8 mouse cellular contexts compared by ENCODE assay signal in genomic region chr5:130216781-130217180, GRCm38 (mm10). TPM values are rescaled to one million over a fixed set of nuclear protein-coding genes. Genes with fewer than 3 reads are reported as not detected.
DNase-seq lines count a peak whose midpoint lies in the region; ATAC-seq and TF ChIP-seq lines count a peak whose summit lies in the region.

Gene Tmem248 (plus strand): TSS chr5:130217081.

- no peak within 1 kb of the TSS for H3K27ac ChIP-seq in forebrain, embryonic 16.5 days (ENCODE audit: low read length)
- no peak within 1 kb of the TSS for H3K27ac ChIP-seq in hindbrain, embryonic 13.5 days
- H3K27ac ChIP-seq in liver, embryonic 14.5 days = no peak within 1 kb of the TSS

- DNase-seq in frontal cortex, adult 2 months (ENCODE audit: extremely low spot score in 1 of 2, low spot score in 1 of 2) = no peak
- no peak for DNase-seq in frontal cortex, postnatal 14 days (ENCODE audit: low spot score in 2 of 2)
- DNase-seq in Patski (ENCODE audit: low read depth, low spot score) = no peak
- DNase-seq in liver, embryonic 14.5 days (ENCODE audit: low read depth in 3 of 3, low spot score in 3 of 3) = no peak
- DNase-seq in frontal cortex, postnatal 25 days (ENCODE audit: low spot score in 2 of 2) = no peak
- DNase-seq in spleen, postnatal 36 days (ENCODE audit: low spot score in 2 of 2) = no peak

- peaks cover 2% of the 10 kb centered on the region; the same call in 1 of the 2 replicates for H3K36me3 ChIP-seq in forebrain, embryonic 16.5 days (ENCODE audit: control insufficient read depth, insufficient read depth)
- peaks cover 39% of the 10 kb centered on the region for H3K36me3 ChIP-seq in hindbrain, embryonic 13.5 days
- H3K36me3 ChIP-seq in liver, embryonic 14.5 days (replicated peaks; ENCODE audit: control insufficient read depth, insufficient read depth, low read depth) = peaks cover 13% of the 10 kb centered on the region

- TF ChIP-seq CTCF in Patski (IDR thresholded peaks at IDR 0.05) = no peak
- TF ChIP-seq CTCF in liver, embryonic 14.5 days (IDR thresholded peaks at IDR 0.05; ENCODE audit: low read depth) = no peak

- no peak within 1 kb of the TSS for H3K4me2 ChIP-seq in forebrain, embryonic 16.5 days (ENCODE audit: low read length)
- no peak within 1 kb of the TSS for H3K4me2 ChIP-seq in hindbrain, embryonic 13.5 days
- H3K4me2 ChIP-seq in liver, embryonic 14.5 days (ENCODE audit: low read depth) = no peak within 1 kb of the TSS

- peaks cover 5% of the 10 kb centered on the region; the same call in 1 of the 2 replicates for H3K9me3 ChIP-seq in forebrain, embryonic 16.5 days (ENCODE audit: control insufficient read depth, low read length)
- H3K9me3 ChIP-seq in hindbrain, embryonic 13.5 days = no peaks in the 10 kb centered on the region
- no peaks in the 10 kb centered on the region for H3K9me3 ChIP-seq in liver, embryonic 14.5 days (ENCODE audit: control insufficient read depth, low read length)

- H3K4me1 ChIP-seq in forebrain, embryonic 16.5 days (replicated peaks; ENCODE audit: control insufficient read depth, insufficient read depth, low read length) = peaks cover 7% of the 10 kb centered on the region
- peaks cover 12% of the 10 kb centered on the region; the same call in 1 of the 2 replicates for H3K4me1 ChIP-seq in hindbrain, embryonic 13.5 days (replicated peaks)
- peaks cover 7 to 9% of the 10 kb centered on the region in 2 experiments for H3K4me1 ChIP-seq in liver, embryonic 14.5 days (replicated peaks; ENCODE audit: control insufficient read depth in 2 of 2, insufficient read depth in 2 of 2, low read length in 1 of 2)

- ATAC-seq in Patski = no peak
- no peak for ATAC-seq in forebrain, embryonic 16.5 days
- ATAC-seq in hindbrain, embryonic 13.5 days (ENCODE audit: low FRiP score) = no peak
- ATAC-seq in liver, embryonic 14.5 days (ENCODE audit: insufficient read depth) = no peak

- no peak for TF ChIP-seq EP300 in liver, embryonic 14.5 days (IDR thresholded peaks at IDR 0.05; ENCODE audit: low read depth)

- CTCF ChIA-PET in Patski (lab: Charles Lee) = interaction anchor here (1.4 to 1.8 kb wide), 2 partner anchors 10 to 43 kb away, joined by 3 to 5 read pairs; no protein-coding TSS in a partner anchor

- POLR2A ChIA-PET in Patski (lab: Charles Lee) = no interaction called here

- in situ Hi-C loops in Patski (cut with MboI; ENCODE audit: low pct_unique_long_range_greater_than_20kb) = no loop called here

- WGBS in forebrain, embryonic 16.5 days = 86% methylated on average over 7 of the region's 7 CpGs
- 86% methylated on average over 7 of the region's 7 CpGs for WGBS in hindbrain, embryonic 13.5 days
- 72% methylated on average over 7 of the region's 7 CpGs for WGBS in liver, embryonic 14.5 days (ENCODE audit: insufficient replicate concordance)

- H3K9ac ChIP-seq in forebrain, embryonic 16.5 days (replicated peaks; ENCODE audit: low read depth, low read length) = no peak within 1 kb of the TSS
- no peak within 1 kb of the TSS for H3K9ac ChIP-seq in hindbrain, embryonic 13.5 days
- no peak within 1 kb of the TSS for H3K9ac ChIP-seq in liver, embryonic 14.5 days (replicated peaks)

- no peak within 1 kb of the TSS for H3K4me3 ChIP-seq in forebrain, embryonic 16.5 days (replicated peaks; ENCODE audit: low read length)
- no peak within 1 kb of the TSS for H3K4me3 ChIP-seq in hindbrain, embryonic 13.5 days
- no peak within 1 kb of the TSS for H3K4me3 ChIP-seq in liver, embryonic 14.5 days (ENCODE audit: insufficient read depth in 1 of 2, low read depth in 2 of 2, low read length in 2 of 2)

- H3K27me3 ChIP-seq in Patski = no peaks in the 10 kb centered on the region
- no peaks in the 10 kb centered on the region for H3K27me3 ChIP-seq in forebrain, embryonic 16.5 days (replicated peaks; ENCODE audit: control insufficient read depth, insufficient read depth, low read length)
- no peaks in the 10 kb centered on the region for H3K27me3 ChIP-seq in hindbrain, embryonic 13.5 days
- no peaks in the 10 kb centered on the region for H3K27me3 ChIP-seq in liver, embryonic 14.5 days (ENCODE audit: control insufficient read depth, insufficient read depth, low read length)

RNA-seq across cellular contexts. Expression of gene Tmem248, which starts in this region (rescaled TPM):
- polyA plus RNA-seq in frontal cortex, adult 2 months (2012; rRNA removed) = 31.2 and 32.7 TPM in 2 replicates
- polyA plus RNA-seq in Patski (2021) = 62.9 TPM
- 22.3 and 23.0 TPM in 2 replicates for polyA plus RNA-seq in forebrain, embryonic 16.5 days (2015; fragmentation: Nextera tagmentation; extraction: Ambion mirVana)
- 23.0 and 25.5 TPM in 2 replicates for polyA plus RNA-seq in hindbrain, embryonic 13.5 days (2015; fragmentation: Nextera tagmentation; extraction: Ambion mirVana)
- 12.5 and 14.1 TPM in 2 replicates for polyA plus RNA-seq in liver, embryonic 14.5 days (2012; rRNA removed)
- polyA plus RNA-seq in liver, embryonic 14.5 days (2014; fragmentation: Nextera tagmentation; extraction: Ambion mirVana) = 25.4 and 26.6 TPM in 2 replicates
